Mouse (Mus musculus) kidney, embryonic 15.5 days (tissue): Measurements from ENCODE around the gene Errfi1. TPM values are rescaled to one million over a fixed set of nuclear protein-coding genes. Genes with fewer than 3 reads are reported as not detected.
A peak's percentile ranks its signal among the peaks of the same experiment; 100 is the strongest.
"Not testable (repeated sequence)": the region's sequence is repeated elsewhere in the genome, so short reads cannot be mapped to it uniquely, and the experiment has no call there.

Experiments
- ATAC-seq: fragments of 200-750 bp; cut with Nextera tagmentation; replicated peaks from 2 replicates; pipeline ENCODE4 v1.8.0; 2017; ENCODE audit warnings: moderate TSS enrichment; ENCODE audit not compliant: low FRiP score
- H3K27ac ChIP-seq: fragments of 300-500 bp; sonication (generic); 2 replicates; pipeline ENCODE4 v1.5.1; 2015; ENCODE audit warnings: mild to moderate bottlenecking, inconsistent platforms
- H3K27me3 ChIP-seq: fragments of 300-500 bp; sonication (generic); 2 replicates; pipeline ENCODE4 v1.6.1; 2015; ENCODE audit warnings: inconsistent platforms
- H3K36me3 ChIP-seq: fragments of 300-500 bp; sonication (generic); 2 replicates; pipeline ENCODE4 v1.6.1; 2015; ENCODE audit warnings: inconsistent platforms
- H3K4me1 ChIP-seq: fragments of 300-500 bp; sonication (generic); 2 replicates; pipeline ENCODE4 v1.6.1; 2015; ENCODE audit warnings: inconsistent platforms
- H3K4me2 ChIP-seq: fragments of 300-500 bp; sonication (generic); 2 replicates; pipeline ENCODE4 v1.6.1; 2015; ENCODE audit warnings: moderate library complexity, mild to moderate bottlenecking, inconsistent platforms
- H3K4me3 ChIP-seq: fragments of 300-500 bp; sonication (generic); replicated peaks from 2 replicates; pipeline ENCODE4 v1.5.1; 2015; ENCODE audit warnings: mild to moderate bottlenecking, inconsistent platforms
- H3K9ac ChIP-seq: fragments of 300-500 bp; sonication (generic); 2 replicates; pipeline ENCODE4 v1.6.1; 2015; ENCODE audit warnings: mild to moderate bottlenecking, inconsistent platforms
- H3K9me3 ChIP-seq: fragments of 300-500 bp; sonication (generic); replicated peaks from 2 replicates; pipeline ENCODE4 v1.6.1; 2016; ENCODE audit warnings: inconsistent platforms
- WGBS: fragments of 180-500 bp; shearing (Covaris S2); methylation state at CpG from one replicate; pipeline ENCODE4 v1.1.7; 2015; ENCODE audit warnings: mixed read lengths; 5-methylcytosine and 5-hydroxymethylcytosine counted together
- polyA plus RNA-seq: library from polyadenylated mRNA; unstranded; fragments of >200 nt; fragmentation: Nextera tagmentation; extraction: Ambion mirVana; gene quantifications from 2 replicates; pipeline ENCODE4 v1.2.1, GENCODE M21; 2015

The Errfi1 gene
- polyA plus RNA-seq, 1 experiment from 2014 or later = 34.2 TPM

DNA sequence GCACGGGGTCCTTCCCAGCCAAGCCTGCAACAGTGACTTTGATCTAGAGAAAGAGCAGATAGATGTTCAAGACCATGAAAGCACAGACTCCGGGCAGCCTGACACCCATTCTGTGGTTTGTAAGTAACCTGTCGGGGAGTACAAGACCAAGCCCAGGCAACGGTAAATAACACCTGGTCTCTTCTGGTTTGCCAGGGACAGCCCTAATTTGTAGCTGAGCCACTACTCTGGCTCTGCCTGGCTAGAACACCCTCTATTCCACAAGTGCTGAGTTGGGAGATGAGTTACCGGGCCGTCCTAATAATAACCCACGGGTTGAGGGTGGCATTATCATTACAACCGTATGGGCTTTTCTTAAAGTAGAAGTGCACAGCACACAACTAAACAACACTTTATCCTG, 53.4 kb downstream of the Errfi1 start:
- Histone ChIP-seq H3K4me2 (no peak overlapping the region), H3K4me3 (no peak overlapping the region), H3K36me3 (peaks cover 44% of the 10 kb centered on the region), H3K9me3 (no peaks in the 10 kb centered on the region), H3K27me3 (no peaks in the 10 kb centered on the region), H3K27ac (no peak overlapping the region), H3K4me1 (peaks cover 17% of the 10 kb centered on the region), H3K9ac (no peak overlapping the region)
- no peak for ATAC-seq
- 94% methylated on average over 8 of the region's 8 CpGs for WGBS

DNA sequence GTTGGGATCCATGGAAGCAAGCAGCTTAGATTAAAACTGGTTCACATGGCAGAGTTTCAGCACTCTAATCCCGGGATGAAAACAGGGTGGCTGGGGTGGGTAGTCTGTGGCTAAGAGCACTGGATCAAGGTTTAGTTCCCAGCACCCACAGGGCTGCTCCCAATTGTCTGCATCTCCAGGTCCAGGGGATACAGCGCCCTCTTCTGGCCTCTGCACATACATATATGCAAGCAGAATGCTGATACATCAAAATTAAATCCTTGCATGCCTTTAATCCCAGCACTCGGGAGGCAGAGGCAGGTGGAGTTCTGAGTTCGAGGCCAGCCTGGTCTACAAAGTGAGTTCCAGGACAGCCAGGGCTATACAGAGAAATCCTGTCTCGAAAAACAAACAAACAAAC, 54.8 kb downstream of the Errfi1 start:
- peaks cover 20% of the 10 kb centered on the region for H3K4me1 ChIP-seq
- WGBS = 79% methylated on average over 5 of the region's 5 CpGs
- H3K9me3 ChIP-seq, ATAC-seq, H3K27ac ChIP-seq, H3K9ac ChIP-seq, H3K27me3 ChIP-seq: not testable (repeated sequence)
- peak overlapping the region; percentile 70; the same call in 1 of the 2 replicates for H3K4me3 ChIP-seq
- H3K4me2 ChIP-seq = peak overlapping the region; percentile 74
- H3K36me3 ChIP-seq = peaks cover 30% of the 10 kb centered on the region

DNA sequence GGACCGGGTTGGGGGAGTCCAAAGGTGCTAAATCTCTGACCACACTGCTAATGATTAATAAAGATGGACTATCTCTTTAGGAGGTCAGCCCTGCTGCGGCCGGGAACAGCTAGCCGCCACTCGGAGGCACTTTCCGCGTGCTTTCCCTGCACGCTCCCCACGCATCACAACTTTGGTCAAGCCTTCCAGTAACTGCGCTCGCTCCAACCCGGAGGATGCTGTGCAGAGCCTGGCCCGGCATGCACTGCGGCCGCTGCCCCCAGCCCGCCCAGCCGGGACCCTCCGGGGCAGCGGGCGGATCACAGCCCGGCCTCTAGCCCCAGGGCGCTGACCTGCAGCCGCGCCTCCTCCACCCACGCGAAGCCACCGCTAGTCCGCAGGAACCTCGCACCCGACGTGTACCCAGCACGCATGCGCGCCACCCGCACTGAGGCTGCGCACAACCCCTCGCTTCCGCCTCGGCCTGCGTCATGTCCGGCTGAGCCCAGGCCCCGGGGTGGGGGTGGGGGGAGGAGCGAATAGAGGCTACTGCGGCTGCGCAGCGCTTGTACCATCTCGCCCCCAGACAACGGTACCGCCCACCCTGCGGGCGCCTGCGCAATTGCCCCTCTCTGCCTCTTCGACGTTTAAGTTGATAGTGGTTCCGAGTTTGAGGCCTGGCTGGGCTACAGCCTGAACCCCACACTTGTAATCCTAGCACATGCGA, 55.9 kb downstream of the Errfi1 start:
- H3K9ac ChIP-seq = peak overlapping the region; percentile 77
- WGBS = under 1% methylated on average over 56 of the region's 56 CpGs
- no peaks in the 10 kb centered on the region for H3K9me3 ChIP-seq
- peak overlapping the region; percentile 74 for H3K4me2 ChIP-seq
- H3K4me1 ChIP-seq = peaks cover 24% of the 10 kb centered on the region
- ATAC-seq = peak; percentile 91
- H3K36me3 ChIP-seq = peaks cover 22% of the 10 kb centered on the region
- peak overlapping the region; percentile 70 for H3K4me3 ChIP-seq
- no peaks in the 10 kb centered on the region for H3K27me3 ChIP-seq
- peak overlapping the region; percentile 97 for H3K27ac ChIP-seq

DNA sequence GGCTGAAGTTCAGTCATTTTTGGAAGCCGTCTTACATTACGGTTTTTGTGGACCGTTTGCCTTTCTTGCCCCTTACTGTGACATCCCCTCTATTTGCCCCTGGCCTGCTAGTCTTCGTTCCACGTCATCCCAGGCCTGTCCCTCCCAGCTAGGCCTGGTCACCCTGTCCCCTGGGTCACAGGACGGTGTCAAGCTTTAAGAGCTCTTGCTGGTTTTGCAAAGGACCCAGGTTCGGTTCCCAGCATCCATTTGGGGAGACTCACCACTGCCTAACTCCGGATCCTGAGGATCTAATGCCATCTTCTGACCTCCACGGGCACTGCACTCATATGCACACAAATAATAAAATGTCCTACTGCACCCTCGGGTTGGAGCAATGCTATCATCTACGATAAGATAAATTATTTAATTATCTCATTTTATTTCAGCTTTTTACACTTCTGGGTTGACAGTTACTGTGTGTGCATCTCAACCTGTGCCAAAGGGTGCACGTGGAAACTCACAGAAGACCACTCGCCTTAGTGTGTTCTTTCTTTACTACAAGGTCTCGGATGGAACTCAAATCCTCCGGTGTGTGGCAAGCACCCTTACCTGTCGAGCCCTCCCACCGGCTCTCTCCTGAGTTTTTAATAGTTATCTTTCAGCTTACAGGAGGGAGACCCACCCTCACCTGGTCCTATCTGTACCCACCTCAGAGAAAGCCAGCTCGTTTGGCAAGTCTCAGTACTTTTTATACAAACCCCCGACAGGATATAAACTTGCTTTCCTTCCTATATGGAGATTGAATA, 56.6 kb downstream of the Errfi1 start:
- peak overlapping the region; percentile 74 for H3K4me2 ChIP-seq
- ATAC-seq = no peak
- peaks cover 31% of the 10 kb centered on the region for H3K4me1 ChIP-seq
- peak overlapping the region; percentile 70 for H3K4me3 ChIP-seq
- no peaks in the 10 kb centered on the region for H3K9me3 ChIP-seq
- peaks cover 16% of the 10 kb centered on the region for H3K36me3 ChIP-seq
- H3K27me3 ChIP-seq = no peaks in the 10 kb centered on the region
- 84% methylated on average over 19 of the region's 19 CpGs for WGBS
- H3K9ac ChIP-seq = no peak overlapping the region
- peak overlapping the region; percentile 97 for H3K27ac ChIP-seq

DNA sequence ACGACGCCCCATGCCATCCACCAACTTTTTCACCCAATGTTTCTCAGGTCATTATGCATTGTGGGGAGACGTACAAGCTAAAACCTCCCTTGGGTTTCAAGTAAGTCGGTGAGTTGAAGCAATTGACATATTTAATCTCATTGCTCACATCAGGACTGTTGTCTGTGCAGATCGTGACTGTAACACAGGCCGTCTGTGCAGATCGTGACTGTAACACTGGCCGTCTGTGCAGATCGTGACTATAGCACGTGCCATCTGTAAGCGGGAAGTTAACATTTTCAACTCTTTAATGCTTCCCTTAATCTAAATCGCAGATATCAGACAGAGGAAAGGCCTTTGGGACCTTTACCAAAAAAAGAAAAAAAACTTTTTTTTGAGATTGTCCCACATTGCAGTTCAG, 60.0 kb downstream of the Errfi1 start:
- Histone ChIP-seq H3K36me3 (no peaks in the 10 kb centered on the region), H3K4me1 (peaks cover 30% of the 10 kb centered on the region), H3K9ac (peak overlapping the region; percentile 65), H3K9me3 (no peaks in the 10 kb centered on the region), H3K4me3 (peak overlapping the region; percentile 73), H3K27ac (peak overlapping the region; percentile 94), H3K27me3 (no peaks in the 10 kb centered on the region), H3K4me2 (peak overlapping the region; percentile 71)
- no peak for ATAC-seq
- WGBS = 16% methylated on average over 12 of the region's 12 CpGs

DNA sequence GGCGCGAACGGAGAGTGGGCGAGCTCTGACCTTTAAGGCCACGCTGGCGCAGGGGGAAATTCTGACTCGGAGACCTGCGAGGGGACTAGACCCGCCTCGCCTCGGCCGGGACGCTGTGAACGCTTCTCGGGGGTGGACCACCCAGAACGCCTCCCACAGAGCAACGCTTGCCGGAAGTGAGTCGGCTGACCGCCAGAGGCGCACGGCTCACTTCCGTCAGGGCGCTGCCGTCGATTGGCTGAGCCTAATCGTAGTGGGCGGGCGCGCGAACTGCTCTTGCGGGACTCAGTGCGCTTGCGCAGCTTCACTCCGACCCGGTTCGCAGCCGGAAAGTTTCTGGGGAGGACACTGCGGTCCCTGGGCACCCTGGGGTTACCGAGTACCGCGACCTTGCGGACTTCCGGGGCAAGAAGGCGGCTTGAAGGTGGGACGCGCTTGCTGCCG, 60.6 kb downstream of the Errfi1 start, which contains the start of the genes Park7 and Tnfrsf9:
TSS of gene Park7 (minus strand) at position 148 of the 444 bp plus-strand sequence.
TSS of gene Tnfrsf9 (plus strand) at position 273 of the 444 bp plus-strand sequence.
- Histone ChIP-seq H3K9ac (peak within 1 kb of the TSS; percentile 65), H3K4me1 (peaks cover 26% of the 10 kb centered on the region), H3K4me2 (peak within 1 kb of the TSS; percentile 71), H3K27me3 (no peaks in the 10 kb centered on the region), H3K9me3 (no peaks in the 10 kb centered on the region), H3K27ac (peak within 1 kb of the TSS; percentile 94), H3K4me3 (peak within 1 kb of the TSS; percentile 73), H3K36me3 (no peaks in the 10 kb centered on the region)
- WGBS = under 1% methylated on average over 48 of the region's 48 CpGs
- peak; percentile 81 for ATAC-seq

DNA sequence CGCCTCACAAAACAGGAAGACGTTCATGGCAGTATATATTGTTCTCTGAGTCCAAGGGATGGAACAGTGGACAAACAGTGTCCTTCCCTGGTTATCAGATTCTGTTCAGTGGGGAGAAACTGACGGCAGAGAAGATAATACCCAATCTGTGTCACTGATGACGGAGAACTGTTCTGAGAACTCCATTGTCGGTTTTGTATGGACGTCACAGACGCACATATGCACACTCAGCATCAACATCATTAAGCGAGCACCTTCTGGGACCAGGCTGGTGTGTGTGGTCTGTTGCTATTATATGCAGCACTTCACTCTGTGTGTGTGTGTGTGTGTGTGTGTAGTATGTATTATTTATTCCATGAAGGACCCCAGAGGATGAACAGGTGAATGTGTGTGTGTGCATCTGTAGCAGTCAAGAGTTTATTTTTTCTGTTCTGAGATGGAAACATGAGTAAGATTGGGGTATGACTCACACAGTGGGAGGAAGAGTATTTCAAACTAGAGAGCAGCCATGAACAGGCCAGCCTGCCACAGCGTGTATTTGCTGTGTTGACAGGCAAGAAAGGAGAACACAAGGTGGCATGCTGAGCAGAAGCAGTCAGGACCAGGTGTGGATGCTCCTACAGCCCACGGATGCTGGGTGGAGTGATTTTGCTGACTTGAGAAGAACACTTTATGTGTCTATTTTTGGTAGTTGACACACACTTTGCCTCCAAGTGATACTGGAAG, 61.6 kb downstream of the Errfi1 start:
- Histone ChIP-seq H3K27ac (peak overlapping the region; percentile 94), H3K9ac (peak overlapping the region; percentile 65), H3K4me3 (peak overlapping the region; percentile 73), H3K9me3 (no peaks in the 10 kb centered on the region), H3K4me2 (peak overlapping the region; percentile 71), H3K36me3 (no peaks in the 10 kb centered on the region), H3K4me1 (peaks cover 21% of the 10 kb centered on the region), H3K27me3 (no peaks in the 10 kb centered on the region)
- ATAC-seq = no peak
- WGBS = 56% methylated on average over 10 of the region's 10 CpGs

DNA sequence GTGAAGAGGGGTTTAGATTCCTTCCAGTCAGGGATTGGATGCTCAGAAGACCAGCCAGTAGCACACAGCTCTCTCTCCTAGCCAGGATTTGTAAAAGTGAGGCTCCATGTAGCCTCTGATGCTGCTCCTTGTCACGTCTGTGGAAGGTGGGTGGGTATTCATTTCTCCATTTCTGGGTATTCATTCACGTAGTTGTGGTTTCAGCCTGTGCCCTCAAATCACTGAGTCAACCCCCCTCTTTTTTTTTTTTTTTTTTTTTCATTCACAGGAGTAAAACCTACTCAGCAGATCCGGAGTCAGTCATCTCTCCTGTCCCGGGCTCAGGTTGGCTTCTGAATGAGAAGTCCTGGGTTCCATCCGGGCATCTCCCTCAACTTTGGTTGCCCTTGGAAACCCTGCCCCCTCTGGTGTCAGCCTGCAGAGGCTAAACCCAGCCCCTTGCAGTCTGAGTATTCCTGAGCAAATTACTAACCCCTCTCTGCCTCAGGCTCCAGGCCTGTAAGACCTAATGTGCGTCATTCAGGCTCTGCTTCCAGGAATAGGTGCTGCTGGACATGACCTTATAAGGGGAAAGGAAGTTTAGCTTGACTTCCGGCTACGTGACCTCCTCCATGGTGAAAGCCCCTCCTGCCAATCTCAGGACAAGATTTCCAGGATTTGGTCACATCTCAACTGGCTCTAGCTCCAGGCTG, 63.8 kb downstream of the Errfi1 start:
- no peaks in the 10 kb centered on the region for H3K27me3 ChIP-seq
- no peaks in the 10 kb centered on the region for H3K9me3 ChIP-seq
- H3K27ac ChIP-seq = no peak overlapping the region
- WGBS = 72% methylated on average over 8 of the region's 8 CpGs
- H3K9ac ChIP-seq = no peak overlapping the region
- no peak overlapping the region for H3K4me3 ChIP-seq
- ATAC-seq = no peak
- H3K4me1 ChIP-seq = peaks cover 31% of the 10 kb centered on the region
- no peak overlapping the region for H3K4me2 ChIP-seq
- no peaks in the 10 kb centered on the region for H3K36me3 ChIP-seq

Other genes with a start within 250 kb of the Errfi1 start
- 0.28 and 0.30 TPM in 2 replicates for gene Slc45a1, start 201.7 kb upstream of the Errfi1 start, polyA plus RNA-seq
- 391 and 393 TPM in 2 replicates for gene Park7, start 60.5 kb downstream of the Errfi1 start, polyA plus RNA-seq
- gene Tnfrsf9, start 60.6 kb downstream of the Errfi1 start, polyA plus RNA-seq = 0.32 and 0.40 TPM in 2 replicates
- not detected in 2 replicates for gene Uts2, start 143.2 kb downstream of the Errfi1 start, polyA plus RNA-seq
- gene Per3, start 190.7 kb downstream of the Errfi1 start, polyA plus RNA-seq = 5.9 and 7.0 TPM in 2 replicates
- 123 and 124 TPM in 2 replicates for gene Vamp3, start 204.0 kb downstream of the Errfi1 start, polyA plus RNA-seq
- gene Gm13090, start 235.7 kb downstream of the Errfi1 start, polyA plus RNA-seq = not detected in 2 replicates